Mouse (Mus musculus): ENCODE data around the gene Cntrl. TPM values are rescaled to one million over a fixed set of nuclear protein-coding genes. Genes with fewer than 3 reads are reported as not detected.

The Cntrl gene
- polyA plus RNA-seq, 1 experiment from 2014 or later: 20.9 TPM

- Histone ChIP-seq H3K9ac (no peak overlapping the region), H3K4me2 (no peak overlapping the region), H3K27ac (no peak overlapping the region), H3K4me3 (replicated peaks) (no peak overlapping the region), H3K4me1 (no peaks in the 10 kb centered on the region), H3K9me3 (no peaks in the 10 kb centered on the region), H3K36me3 (no peaks in the 10 kb centered on the region), H3K27me3 (replicated peaks) (no peaks in the 10 kb centered on the region)
- no peak for ATAC-seq (ENCODE audit: insufficient read depth, low FRiP score, low read depth)
- WGBS: 59% methylated on average over 8 of the region's 8 CpGs
These were observed 99.8 kb downstream of the Cntrl start for GRCm38 (mm10) chr2:35208931-35209665.

DNA sequence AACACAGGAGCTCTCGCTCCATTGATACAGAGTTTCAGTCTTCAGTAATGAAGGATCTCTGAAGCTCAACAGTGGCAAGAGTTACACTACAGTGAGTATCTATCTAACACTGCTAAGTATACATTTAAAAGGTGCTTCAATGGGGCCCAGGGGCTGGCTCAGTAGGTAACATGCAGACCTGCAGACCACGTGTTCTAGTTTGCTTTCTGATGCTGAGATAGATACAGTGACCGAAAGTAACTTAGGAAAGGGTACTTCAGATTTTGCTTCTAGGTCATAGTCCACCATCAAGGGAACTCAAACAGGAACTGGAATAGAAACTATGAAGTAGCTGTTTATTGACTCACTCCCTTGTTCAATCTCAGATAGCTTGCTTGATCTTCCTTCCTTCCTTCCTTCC lies 102.4 kb downstream of the Cntrl start:
- no peak overlapping the region for H3K9ac ChIP-seq
- H3K4me3 ChIP-seq (replicated peaks): no peak overlapping the region
- WGBS: 62% methylated on average over 3 of the region's 3 CpGs
- H3K27me3 ChIP-seq (replicated peaks): no peaks in the 10 kb centered on the region
- no peaks in the 10 kb centered on the region for H3K36me3 ChIP-seq
- H3K9me3 ChIP-seq: no peaks in the 10 kb centered on the region
- H3K27ac ChIP-seq: no peak overlapping the region; the same call in 1 of the 2 replicates
- H3K4me2 ChIP-seq: no peak overlapping the region
- ATAC-seq (ENCODE audit: insufficient read depth, low FRiP score, low read depth): peak; percentile 76
- 0 out of 2 replicates have a peak, but pooled peaks cover 3% of the 10 kb centered on the region for H3K4me1 ChIP-seq

DNA sequence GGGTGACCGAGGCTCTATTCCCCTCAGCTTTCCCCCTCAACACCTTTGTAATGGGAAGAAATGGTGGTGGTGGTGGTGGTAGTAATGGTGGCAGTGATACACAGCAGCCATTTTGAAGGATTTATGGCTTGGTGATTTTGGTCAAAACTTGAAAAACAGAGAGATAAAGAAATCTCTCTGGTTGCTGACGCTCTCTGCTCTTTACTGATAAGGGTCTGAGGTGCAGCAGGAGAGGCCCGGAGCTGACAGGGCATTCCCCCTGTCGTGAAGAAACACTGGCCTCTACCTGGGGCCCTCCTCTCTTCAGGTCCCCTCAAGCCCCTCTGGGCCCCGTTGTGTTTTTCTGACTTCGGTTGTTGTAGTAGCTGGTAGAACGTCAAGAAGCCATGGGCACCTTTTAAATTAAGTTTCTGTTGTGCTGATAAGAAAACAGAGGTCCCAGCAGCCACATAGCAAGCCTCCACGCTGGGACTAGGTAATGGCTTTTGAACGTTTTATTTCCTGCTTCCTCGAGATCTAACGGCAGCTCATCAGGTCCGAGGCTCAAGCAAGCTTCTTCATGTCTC lies 104.1 kb downstream of the Cntrl start:
- H3K36me3 ChIP-seq: no peaks in the 10 kb centered on the region
- H3K4me1 ChIP-seq: 0 out of 2 replicates have a peak, but pooled peaks cover 3% of the 10 kb centered on the region
- no peak for ATAC-seq (ENCODE audit: insufficient read depth, low FRiP score, low read depth)
- H3K4me3 ChIP-seq (replicated peaks): no peak overlapping the region
- no peaks in the 10 kb centered on the region for H3K9me3 ChIP-seq
- 68% methylated on average over 12 of the region's 12 CpGs for WGBS
- no peak overlapping the region for H3K27ac ChIP-seq
- H3K4me2 ChIP-seq: no peak overlapping the region
- H3K9ac ChIP-seq: no peak overlapping the region
- no peaks in the 10 kb centered on the region for H3K27me3 ChIP-seq (replicated peaks)

- Histone ChIP-seq H3K9me3 (no peaks in the 10 kb centered on the region), H3K4me1 (0 out of 2 replicates have a peak, but pooled peaks cover 3% of the 10 kb centered on the region), H3K9ac (no peak overlapping the region), H3K36me3 (no peaks in the 10 kb centered on the region), H3K4me2 (peak overlapping the region; percentile 47), H3K27ac (no peak overlapping the region), H3K27me3 (replicated peaks) (no peaks in the 10 kb centered on the region), H3K4me3 (replicated peaks) (no peak overlapping the region; the same call in 1 of the 2 replicates)
- ATAC-seq (ENCODE audit: insufficient read depth, low FRiP score, low read depth): peak; percentile 51; the same call in 1 of the 2 replicates
- WGBS: 4% methylated on average over 12 of the region's 12 CpGs
These were observed 105.6 kb downstream of the Cntrl start for GRCm38 (mm10) chr2:35214881-35215358.

- ATAC-seq (ENCODE audit: insufficient read depth, low FRiP score, low read depth): no peak
These were observed 106.1 kb downstream of the Cntrl start for GRCm38 (mm10) chr2:35215363-35215762.

DNA sequence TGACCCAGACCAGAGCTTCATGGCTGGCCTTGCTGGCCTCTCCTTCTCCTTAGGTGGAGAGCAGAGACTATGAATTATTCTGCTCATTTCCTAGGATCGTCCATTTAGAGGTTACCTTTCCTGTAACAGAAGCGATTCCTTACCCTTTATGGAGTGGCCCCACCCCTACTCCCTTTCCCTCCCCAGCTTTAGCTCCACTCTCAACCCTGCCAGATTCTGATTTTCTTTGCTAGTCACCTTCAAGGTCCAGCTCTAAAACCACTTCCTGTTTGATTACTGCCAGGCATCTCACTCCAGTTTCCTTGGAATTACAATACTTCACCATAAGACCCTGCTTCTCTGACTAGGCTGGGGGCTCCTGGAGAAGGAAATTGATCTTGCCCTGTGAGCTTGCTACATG lies 107.4 kb downstream of the Cntrl start:
- H3K4me2 ChIP-seq: no peak overlapping the region
- no peak overlapping the region for H3K9ac ChIP-seq
- H3K36me3 ChIP-seq: no peaks in the 10 kb centered on the region
- 85% methylated on average over 2 of the region's 2 CpGs for WGBS
- H3K4me3 ChIP-seq (replicated peaks): no peak overlapping the region
- no peak overlapping the region for H3K27ac ChIP-seq
- H3K9me3 ChIP-seq: no peaks in the 10 kb centered on the region
- no peaks in the 10 kb centered on the region for H3K27me3 ChIP-seq (replicated peaks)
- no peak for ATAC-seq (ENCODE audit: insufficient read depth, low FRiP score, low read depth)
- peaks cover 3% of the 10 kb centered on the region; the same call in 1 of the 2 replicates for H3K4me1 ChIP-seq

More at GRCm38 (mm10) chr2:35215363-35215762, 106.1 kb downstream of the Cntrl start:
- Histone ChIP-seq H3K9me3 (no peaks in the 10 kb centered on the region), H3K4me2 (no peak overlapping the region; the same call in 1 of the 2 replicates), H3K36me3 (no peaks in the 10 kb centered on the region), H3K4me3 (replicated peaks) (no peak overlapping the region), H3K27me3 (replicated peaks) (no peaks in the 10 kb centered on the region), H3K9ac (no peak overlapping the region), H3K4me1 (peaks cover 3% of the 10 kb centered on the region; the same call in 1 of the 2 replicates), H3K27ac (no peak overlapping the region)
- 74% methylated on average over 14 of the region's 14 CpGs for WGBS

GRCm38 (mm10) chr2:35218736-35219135 lies 109.4 kb downstream of the Cntrl start:
- no peaks in the 10 kb centered on the region for H3K9me3 ChIP-seq
- WGBS: 88% methylated on average over 3 of the region's 3 CpGs
- H3K27me3 ChIP-seq (replicated peaks): no peaks in the 10 kb centered on the region
- no peak overlapping the region for H3K9ac ChIP-seq
- no peak for ATAC-seq (ENCODE audit: insufficient read depth, low FRiP score, low read depth)
- H3K4me2 ChIP-seq: no peak overlapping the region
- H3K4me1 ChIP-seq: peaks cover 3% of the 10 kb centered on the region; the same call in 1 of the 2 replicates
- H3K4me3 ChIP-seq (replicated peaks): no peak overlapping the region
- H3K27ac ChIP-seq: no peak overlapping the region
- no peaks in the 10 kb centered on the region for H3K36me3 ChIP-seq

DNA sequence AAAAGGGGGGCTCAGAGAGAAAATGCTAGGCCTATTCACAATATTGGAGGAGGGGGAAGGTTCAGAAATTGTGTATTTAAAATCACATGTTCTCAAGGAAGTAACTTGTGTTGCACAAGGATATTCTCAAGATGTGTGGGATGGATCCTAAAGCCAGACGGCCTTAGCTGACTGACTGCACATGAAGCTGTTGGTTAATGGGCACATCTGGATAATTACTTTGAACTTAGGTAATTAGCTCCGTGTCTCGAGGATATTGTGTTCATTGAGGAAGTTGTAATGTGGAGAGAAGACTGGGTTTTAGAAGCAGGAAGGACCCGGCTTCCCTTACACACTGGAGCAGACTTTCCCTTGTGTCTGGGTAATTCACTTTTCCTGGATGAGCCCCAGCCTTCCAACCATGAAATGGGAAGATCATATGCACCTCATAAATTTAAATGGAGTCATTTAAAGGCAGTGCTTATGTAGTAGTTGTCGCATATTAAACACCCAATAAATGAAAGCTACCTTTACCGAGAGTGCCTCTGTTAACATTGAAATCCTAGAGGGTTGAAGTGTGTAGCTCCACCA lies 113.6 kb downstream of the Cntrl start:
- Histone ChIP-seq H3K36me3 (no peaks in the 10 kb centered on the region), H3K4me2 (no peak overlapping the region), H3K4me3 (replicated peaks) (no peak overlapping the region), H3K4me1 (no peaks in the 10 kb centered on the region; the same call in 1 of the 2 replicates), H3K27me3 (replicated peaks) (no peaks in the 10 kb centered on the region), H3K27ac (no peak overlapping the region), H3K9me3 (no peaks in the 10 kb centered on the region), H3K9ac (no peak overlapping the region)
- no peak for ATAC-seq (ENCODE audit: insufficient read depth, low FRiP score, low read depth)
- WGBS: 70% methylated on average over 6 of the region's 6 CpGs

DNA sequence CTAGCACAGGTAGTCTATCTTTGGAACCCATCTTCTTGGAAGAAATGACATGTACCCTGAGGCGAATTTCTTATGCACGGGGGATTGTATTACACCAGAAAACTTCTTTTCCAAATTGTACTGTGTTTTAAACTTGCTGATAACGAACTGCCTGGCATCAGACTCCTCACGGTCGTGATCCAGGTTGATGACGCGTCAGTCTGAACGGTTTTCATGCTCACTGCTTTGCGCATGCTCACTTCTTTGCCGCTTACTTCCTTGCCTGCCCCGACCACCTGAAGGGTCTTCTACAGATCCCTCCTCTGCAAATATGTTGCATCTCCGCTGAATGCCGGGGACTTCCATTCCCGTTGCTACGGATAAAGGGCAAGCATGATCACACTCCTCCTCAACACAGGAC lies 115.0 kb downstream of the Cntrl start:
- Histone ChIP-seq H3K9ac (no peak overlapping the region), H3K27me3 (replicated peaks) (no peaks in the 10 kb centered on the region), H3K4me2 (no peak overlapping the region), H3K36me3 (no peaks in the 10 kb centered on the region), H3K4me3 (replicated peaks) (no peak overlapping the region), H3K4me1 (no peaks in the 10 kb centered on the region; the same call in 1 of the 2 replicates), H3K27ac (no peak overlapping the region), H3K9me3 (no peaks in the 10 kb centered on the region)
- 91% methylated on average over 15 of the region's 15 CpGs for WGBS
- no peak for ATAC-seq (ENCODE audit: insufficient read depth, low FRiP score, low read depth)

- Histone ChIP-seq H3K4me3 (replicated peaks) (no peak overlapping the region), H3K27ac (no peak overlapping the region), H3K4me2 (no peak overlapping the region), H3K9ac (no peak overlapping the region), H3K27me3 (replicated peaks) (no peaks in the 10 kb centered on the region), H3K9me3 (no peaks in the 10 kb centered on the region), H3K4me1 (peaks cover 4% of the 10 kb centered on the region; the same call in 1 of the 2 replicates), H3K36me3 (no peaks in the 10 kb centered on the region)
- no peak for ATAC-seq (ENCODE audit: insufficient read depth, low FRiP score, low read depth)
- 53% methylated on average over 4 of the region's 4 CpGs for WGBS
These were observed 118.9 kb downstream of the Cntrl start for GRCm38 (mm10) chr2:35228145-35228544.

Data from stomach, embryonic 15.5 days (tissue).